ENCODE assay signal across 8 mouse cellular contexts in genomic region chr15:99670154-99670821, GRCm38 (mm10). TPM values are rescaled to one million over a fixed set of nuclear protein-coding genes. Genes with fewer than 3 reads are reported as not detected.
DNase-seq lines count a peak whose midpoint lies in the region; ATAC-seq and TF ChIP-seq lines count a peak whose summit lies in the region.

TSS of gene Asic1 (plus strand) at chr15:99670368.

- H3K4me2 ChIP-seq in forebrain, embryonic 15.5 days (replicated peaks), result peak within 1 kb of the TSS; percentile 80

- WGBS in forebrain, embryonic 15.5 days, result under 1% methylated on average over 47 of the region's 74 CpGs
- 4% methylated on average over 69 of the region's 74 CpGs for WGBS in lung, adult 2 months

- no peak within 1 kb of the TSS for H3K27ac ChIP-seq in brown adipose tissue, adult 24 weeks (replicated peaks; ENCODE audit: low read depth, low read length)
- peak within 1 kb of the TSS; percentile 90 for H3K27ac ChIP-seq in forebrain, embryonic 15.5 days (replicated peaks)

- peaks cover 71% of the 10 kb centered on the region for H3K27me3 ChIP-seq in E14TG2a.4 (ENCODE audit: insufficient read depth, low read length)
- H3K27me3 ChIP-seq in forebrain, embryonic 15.5 days, result peaks cover 8% of the 10 kb centered on the region; the same call in 1 of the 2 replicates

- no peak for TF ChIP-seq CTCF in E14TG2a.4 (conservative IDR thresholded peaks at IDR 0.05; ENCODE audit: low read length)
- no peak for TF ChIP-seq CTCF in lung, adult 2 months (IDR thresholded peaks at IDR 0.05; ENCODE audit: insufficient read depth, low read length)

- peaks cover 48% of the 10 kb centered on the region for H3K4me1 ChIP-seq in E14TG2a.4 (replicated peaks; ENCODE audit: low read depth, low read length)
- H3K4me1 ChIP-seq in brown adipose tissue, adult 24 weeks (ENCODE audit: control insufficient read depth, insufficient read depth, insufficient read length, low read length), result no peaks in the 10 kb centered on the region
- peaks cover 58% of the 10 kb centered on the region for H3K4me1 ChIP-seq in forebrain, embryonic 15.5 days
- H3K4me1 ChIP-seq in lung, adult 2 months (ENCODE audit: control insufficient read depth, insufficient read depth, low read length), result peaks cover 4% of the 10 kb centered on the region

- peak within 1 kb of the TSS; percentile 87 for H3K4me3 ChIP-seq in E14TG2a.4 (replicated peaks; ENCODE audit: low read length)
- peak within 1 kb of the TSS; percentile 38 for H3K4me3 ChIP-seq in brown adipose tissue, adult 24 weeks (ENCODE audit: insufficient read depth, low read depth, low read length)
- peak within 1 kb of the TSS; percentile 91 for H3K4me3 ChIP-seq in forebrain, embryonic 15.5 days
- H3K4me3 ChIP-seq in lung, adult 2 months (replicated peaks; ENCODE audit: extremely low read depth, low read depth, low read length), result peak within 1 kb of the TSS; percentile 24

- ATAC-seq in forebrain, embryonic 15.5 days (replicated peaks), result peak; percentile 72

- TF ChIP-seq POLR2A in lung, adult 2 months (IDR thresholded peaks at IDR 0.05; ENCODE audit: borderline replicate concordance, extremely low read depth, low read depth, low read length), result no peak

- peak within 1 kb of the TSS; percentile 94 for H3K9ac ChIP-seq in forebrain, embryonic 15.5 days (replicated peaks)

- DNase-seq in heart, postnatal 25 days (ENCODE audit: low spot score), result peak; percentile 47
- peak; percentile 47 to 65 for DNase-seq in layer of hippocampus, adult 8-10 months (ENCODE audit: low spot score in 2 of 2)
- peak; percentile 58 for DNase-seq in lung, adult 2 months
- DNase-seq in retina, adult 2 months (ENCODE audit: low read depth, low spot score), result peak; percentile 30
- no peak for DNase-seq in T-cell, adult 2 months (ENCODE audit: low spot score)

- intact Hi-C loops in heart, postnatal 25 days (cut with DNase I), result loop anchor here (10.0 kb wide), 1 partner anchor 665 kb away; no protein-coding TSS in a partner anchor

- H3K36me3 ChIP-seq in E14TG2a.4 (ENCODE audit: insufficient read depth, low read length), result peaks cover 9% of the 10 kb centered on the region
- no peaks in the 10 kb centered on the region for H3K36me3 ChIP-seq in forebrain, embryonic 15.5 days

- H3K9me3 ChIP-seq in E14TG2a.4 (ENCODE audit: low read length), result no peaks in the 10 kb centered on the region
- H3K9me3 ChIP-seq in forebrain, embryonic 15.5 days, result no peaks in the 10 kb centered on the region

RNA-seq across cellular contexts. Expression of gene Asic1, which starts in this region (rescaled TPM):
- polyA plus RNA-seq in brown adipose tissue, adult 24 weeks (2012; ENCODE audit: insufficient read depth, insufficient read length, missing spikeins), result not detected in 2 replicates
- polyA plus RNA-seq in forebrain, embryonic 15.5 days (2015; fragmentation: Nextera tagmentation; extraction: Ambion mirVana), result 26.0 and 30.4 TPM in 2 replicates
- under 1 TPM; 0.48 to 0.55 TPM for total RNA-seq in heart, postnatal 25 days (2021)
- total RNA-seq in layer of hippocampus, adult 8-10 months (2022), result 10 to 100 TPM; 29.0 to 38.6 (median 34.0) TPM
- 0.18 and 0.19 TPM in 2 replicates for polyA plus RNA-seq in lung, adult 2 months (2012; rRNA removed)

Comparison
In these comparisons a context has a peak if more than half of its experiments do, and no peak if none do; other contexts are left out.
1. RNA of gene Asic1 (total RNA-seq): 29.0 to 38.6 TPM in layer of hippocampus, adult 8-10 months; 0.48 to 0.55 TPM in heart, postnatal 25 days; every median in the first group is over 10 times any median in the second.
2. RNA of gene Asic1 (polyA plus RNA-seq): 26.0 to 30.4 TPM in forebrain, embryonic 15.5 days; 0.18 to 0.19 TPM in lung, adult 2 months and not detected in brown adipose tissue, adult 24 weeks; every median in the first group is over 10 times any median in the second.
3. Peak in DNase-seq in heart, postnatal 25 days; RNA of the gene not detected or under 1 TPM.
4. Peak in DNase-seq and H3K4me3 ChIP-seq in lung, adult 2 months; RNA of the gene not detected or under 1 TPM.
5. H3K4me3 ChIP-seq: peak in every context shown above with its lines; median percentile 91 in forebrain, embryonic 15.5 days; 87 in E14TG2a.4; 38 in brown adipose tissue, adult 24 weeks; 24 in lung, adult 2 months.